Mouse (Mus musculus) limb, embryonic 14.5 days (tissue): ENCODE measurements around the gene Grb2. TPM values are rescaled to one million over a fixed set of nuclear protein-coding genes. Genes with fewer than 3 reads are reported as not detected.

Experiments used
- ATAC-seq: fragments of 200-750 bp; cut with Nextera tagmentation; 2 replicates; pipeline ENCODE4 v1.8.0; 2017; ENCODE audit warnings: low read depth, moderate number of reproducible peaks, moderate TSS enrichment; ENCODE audit not compliant: low FRiP score
- DNase-seq: peaks from one replicate; pipeline ENCODE4 v3.0.0-alpha.2; 2015; ENCODE audit warnings: low spot score
- H3K27ac ChIP-seq: fragments of 300-500 bp; sonication (generic); replicated peaks from 2 replicates; pipeline ENCODE4 v1.5.1; 2014; ENCODE audit warnings: low read depth, mild to moderate bottlenecking, low read length, moderate library complexity, mixed read lengths
- H3K27me3 ChIP-seq: fragments of 300-500 bp; sonication (generic); 2 replicates; pipeline ENCODE4 v1.6.1; 2014; ENCODE audit warnings: low read length, mixed read lengths; ENCODE audit not compliant: control insufficient read depth, insufficient read depth
- H3K36me3 ChIP-seq: fragments of 300-500 bp; sonication (generic); 2 replicates; pipeline ENCODE4 v1.6.1; 2014; ENCODE audit warnings: mild to moderate bottlenecking, low read length, moderate library complexity, mixed read lengths; ENCODE audit not compliant: control insufficient read depth, insufficient read depth
- H3K4me1 ChIP-seq: fragments of 300-500 bp; sonication (generic); 2 replicates; pipeline ENCODE4 v1.6.1; 2014; ENCODE audit warnings: antibody characterized with exemption, low read length, mixed read lengths; ENCODE audit not compliant: control insufficient read depth, insufficient read depth
- H3K4me2 ChIP-seq: fragments of 300-500 bp; sonication (generic); replicated peaks from 2 replicates; pipeline ENCODE4 v1.6.1; 2014; ENCODE audit warnings: low read depth, mild to moderate bottlenecking, low read length, moderate library complexity; ENCODE audit not compliant: severe bottlenecking
- H3K4me3 ChIP-seq: fragments of 300-500 bp; sonication (generic); replicated peaks from 2 replicates; pipeline ENCODE4 v1.5.1; 2014; ENCODE audit warnings: low read length
- H3K9ac ChIP-seq: fragments of 300-500 bp; sonication (generic); 2 replicates; pipeline ENCODE4 v1.6.1; 2014; ENCODE audit warnings: mild to moderate bottlenecking, low read depth, low read length, moderate library complexity; ENCODE audit not compliant: severe bottlenecking
- H3K9me3 ChIP-seq: fragments of 300-500 bp; sonication (generic); 2 replicates; pipeline ENCODE4 v1.6.1; 2016; ENCODE audit warnings: low read length; ENCODE audit not compliant: control insufficient read depth
- POLR2A ChIP-seq: fragments of 200-500 bp; IDR thresholded peaks from 2 replicates; pipeline ENCODE4 v1.8.0; 2012; ENCODE audit warnings: inconsistent platforms, mild to moderate bottlenecking, moderate library complexity, borderline replicate concordance; ENCODE audit not compliant: insufficient read depth, insufficient read length; ENCODE audit errors: extremely low read depth
- WGBS: fragments of 180-500 bp; shearing (Covaris S2); extraction: QIAGEN DNeasy Blood & Tissue Kit; methylation state at CpG from one replicate; pipeline ENCODE4 v1.1.7; 2014; 5-methylcytosine and 5-hydroxymethylcytosine counted together
- polyA plus RNA-seq, 2 experiments: library from polyadenylated mRNA; depleted of rRNA in 1 of 2; stranded (reverse) in 1 of 2; unstranded in 1 of 2; fragments of >200 nt; fragmentation: Nextera tagmentation in 1 of 2; extraction: Ambion mirVana in 1 of 2; gene quantifications; 2 replicates each; pipeline versions ENCODE4 v1.2.1 to v1.2.3; 2012 to 2014

The Grb2 gene
- polyA plus RNA-seq, 2 experiments: 58.0 to 61.5 TPM

GRCm38 (mm10) chr11:115717660-115718390, 9.4 kb upstream of the Grb2 start:
- no peak for ATAC-seq
- H3K4me3 ChIP-seq: no peak overlapping the region
- WGBS: 56% methylated on average over 8 of the region's 8 CpGs
- no peaks in the 10 kb centered on the region for H3K36me3 ChIP-seq
- H3K27ac ChIP-seq: no peak overlapping the region
- TF ChIP-seq POLR2A: no peak
- DNase-seq: no peak
- no peaks in the 10 kb centered on the region; the same call in 1 of the 2 replicates for H3K4me1 ChIP-seq
- no peaks in the 10 kb centered on the region for H3K9me3 ChIP-seq
- no peak overlapping the region for H3K4me2 ChIP-seq
- H3K27me3 ChIP-seq: no peaks in the 10 kb centered on the region
- no peak overlapping the region for H3K9ac ChIP-seq

DNA sequence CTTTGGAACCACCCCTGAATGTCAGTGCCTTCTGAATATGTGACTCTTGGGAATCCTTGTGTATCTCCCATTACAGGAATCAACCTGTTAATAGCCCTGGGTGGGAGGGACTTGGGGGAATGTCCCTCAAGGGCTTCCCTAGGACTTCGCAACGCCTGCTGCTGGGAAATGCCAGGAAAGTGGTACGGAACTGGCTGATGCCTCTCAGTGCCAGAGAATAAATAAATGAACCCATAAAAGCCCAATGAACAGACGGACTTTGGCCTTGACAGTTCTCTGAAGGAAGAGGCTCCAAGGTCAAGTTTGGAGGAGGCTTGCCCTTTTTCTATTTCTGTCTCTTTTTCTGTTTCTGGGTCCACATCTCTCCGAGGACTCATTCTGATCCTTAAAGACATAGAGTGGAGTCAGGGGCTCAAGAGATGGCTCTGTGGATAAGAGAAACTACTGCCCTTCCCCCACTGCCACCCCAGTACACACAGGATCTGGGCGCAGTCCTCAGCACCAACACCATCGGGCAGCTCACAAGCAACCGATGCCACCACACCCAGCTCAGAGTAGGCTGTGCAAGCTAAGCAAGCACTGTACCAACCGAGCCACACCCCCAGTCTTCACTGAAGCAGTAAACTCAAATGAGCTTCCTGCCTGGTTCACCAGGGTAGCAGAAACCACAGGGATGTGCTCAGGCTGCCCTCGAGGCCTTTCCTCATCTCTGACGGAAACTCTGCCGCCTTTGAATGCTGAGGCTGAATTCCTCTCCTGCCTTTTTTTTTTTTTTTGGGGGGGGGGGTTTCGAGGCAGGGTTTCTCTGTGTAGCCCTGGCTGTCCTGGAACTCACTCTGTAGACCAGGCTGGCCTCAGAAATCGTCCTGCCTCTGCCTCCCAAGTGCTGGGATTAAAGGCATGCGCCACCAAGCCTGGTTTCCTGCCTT, 8.3 kb upstream of the Grb2 start:
- Histone ChIP-seq H3K27me3 (no peaks in the 10 kb centered on the region), H3K4me3 (no peak overlapping the region), H3K9me3 (no peaks in the 10 kb centered on the region), H3K27ac (no peak overlapping the region), H3K4me2 (no peak overlapping the region), H3K36me3 (no peaks in the 10 kb centered on the region), H3K9ac (no peak overlapping the region), H3K4me1 (no peaks in the 10 kb centered on the region)
- TF ChIP-seq POLR2A: no peak
- WGBS: 59% methylated on average over 15 of the region's 15 CpGs
- ATAC-seq (no peak), DNase-seq (no peak)

DNA sequence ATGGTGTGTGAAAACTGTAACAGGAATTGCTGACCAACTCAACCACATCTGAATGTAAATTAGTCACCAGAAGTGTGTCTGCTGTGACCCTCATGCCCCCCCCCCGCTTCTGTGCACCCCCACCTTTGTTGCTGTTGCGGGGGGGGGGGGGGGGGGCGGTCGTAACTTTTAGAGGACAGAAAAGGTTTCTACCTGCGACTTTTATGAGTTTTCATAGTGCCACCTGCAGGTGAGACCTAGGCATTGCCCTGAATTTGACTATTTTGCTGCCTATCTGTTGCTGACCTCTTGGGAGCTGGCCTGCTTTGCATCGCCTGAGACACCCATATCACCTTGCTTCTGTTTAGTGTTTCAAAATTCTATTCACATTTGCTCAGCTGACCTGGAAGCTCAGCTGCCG, 6.1 kb upstream of the Grb2 start:
- no peaks in the 10 kb centered on the region for H3K27me3 ChIP-seq
- no peak for TF ChIP-seq POLR2A
- peaks cover under 1% of the 10 kb centered on the region; the same call in 1 of the 2 replicates for H3K4me1 ChIP-seq
- H3K9ac ChIP-seq: no peak overlapping the region
- no peak overlapping the region for H3K4me3 ChIP-seq
- H3K36me3 ChIP-seq: no peaks in the 10 kb centered on the region
- no peaks in the 10 kb centered on the region for H3K9me3 ChIP-seq
- peak; percentile 53 for DNase-seq
- H3K27ac ChIP-seq: no peak overlapping the region
- no peak for ATAC-seq
- H3K4me2 ChIP-seq: no peak overlapping the region
- WGBS: 10% methylated on average over 7 of the region's 7 CpGs

GRCm38 (mm10) chr11:115713447-115713846, 5.0 kb upstream of the Grb2 start:
- Histone ChIP-seq H3K4me3 (no peak overlapping the region), H3K9ac (no peak overlapping the region), H3K27ac (no peak overlapping the region), H3K4me2 (no peak overlapping the region), H3K36me3 (no peaks in the 10 kb centered on the region), H3K27me3 (no peaks in the 10 kb centered on the region), H3K9me3 (no peaks in the 10 kb centered on the region), H3K4me1 (peaks cover 3% of the 10 kb centered on the region; the same call in 1 of the 2 replicates)
- ATAC-seq (no peak), DNase-seq (no peak)
- TF ChIP-seq POLR2A: no peak
- 94% methylated on average over 3 of the region's 3 CpGs for WGBS

GRCm38 (mm10) chr11:115712674-115713298, 4.4 kb upstream of the Grb2 start:
- Histone ChIP-seq H3K27ac (no peak overlapping the region), H3K4me1 (peaks cover 3% of the 10 kb centered on the region; the same call in 1 of the 2 replicates), H3K4me2 (no peak overlapping the region), H3K9me3 (no peaks in the 10 kb centered on the region), H3K27me3 (no peaks in the 10 kb centered on the region), H3K36me3 (no peaks in the 10 kb centered on the region), H3K9ac (no peak overlapping the region), H3K4me3 (no peak overlapping the region)
- no peak for DNase-seq
- no peak for TF ChIP-seq POLR2A
- ATAC-seq: no peak
- 74% methylated on average over 12 of the region's 12 CpGs for WGBS
